Mouse (Mus musculus): ENCODE measurements around the gene Aggf1. TPM values are rescaled to one million over a fixed set of nuclear protein-coding genes. Genes with fewer than 3 reads are reported as not detected.

Aggf1 gene
- total and polyA plus RNA-seq, 2 experiments from 2014 or later, result 25.5 to 28.7 TPM

- peak overlapping the region; percentile 82 for H3K4me2 ChIP-seq (ENCODE audit: low read depth, low read length, poor library complexity, severe bottlenecking)
- DNase-seq (ENCODE audit: low spot score) (peak; percentile 88), ATAC-seq (ENCODE audit: low FRiP score) (peak; percentile 81)
- peak; percentile 72 for TF ChIP-seq CTCF (IDR thresholded peaks at IDR 0.05)
- no peaks in the 10 kb centered on the region for H3K36me3 ChIP-seq (ENCODE audit: insufficient read depth, low read length)
- H3K4me1 ChIP-seq (ENCODE audit: insufficient read depth, low read length), result peaks cover 13% of the 10 kb centered on the region
- no peaks in the 10 kb centered on the region for H3K9me3 ChIP-seq (ENCODE audit: low read length)
- peak overlapping the region; percentile 88 for H3K4me3 ChIP-seq (ENCODE audit: low read depth, low read length)
- 23% methylated on average over 15 of the region's 15 CpGs for whole genome bisulfite sequencing
- H3K9ac ChIP-seq (replicated peaks; ENCODE audit: low read length, poor library complexity, severe bottlenecking), result peak overlapping the region; percentile 100
- no peaks in the 10 kb centered on the region for H3K27me3 ChIP-seq (ENCODE audit: insufficient read depth, low read length)
- peak overlapping the region; percentile 98 for H3K27ac ChIP-seq (ENCODE audit: low read depth, low read length)
Observed at GRCm38 (mm10) chr13:95323950-95324625, 51.1 kb downstream of the Aggf1 start.

GRCm38 (mm10) chr13:95323400-95323799 lies 51.8 kb downstream of the Aggf1 start, which contains the start of gene Zbed3:
Gene Zbed3 (plus strand): TSS chr13:95323612.
- Histone ChIP-seq H3K27ac (ENCODE audit: low read depth, low read length) (peak within 1 kb of the TSS; percentile 98), H3K36me3 (ENCODE audit: insufficient read depth, low read length) (no peaks in the 10 kb centered on the region), H3K27me3 (ENCODE audit: insufficient read depth, low read length) (no peaks in the 10 kb centered on the region), H3K4me3 (ENCODE audit: low read depth, low read length) (peak within 1 kb of the TSS; percentile 88), H3K4me2 (ENCODE audit: low read depth, low read length, poor library complexity, severe bottlenecking) (peak within 1 kb of the TSS; percentile 82), H3K4me1 (ENCODE audit: insufficient read depth, low read length) (peaks cover 13% of the 10 kb centered on the region), H3K9ac (replicated peaks; ENCODE audit: low read length, poor library complexity, severe bottlenecking) (peak within 1 kb of the TSS; percentile 100), H3K9me3 (ENCODE audit: low read length) (no peaks in the 10 kb centered on the region)
- no peak for ATAC-seq (ENCODE audit: low FRiP score)
- DNase-seq (ENCODE audit: low spot score), result no peak
- 93% methylated on average over 6 of the region's 6 CpGs for WGBS
- TF ChIP-seq CTCF (IDR thresholded peaks at IDR 0.05), result no peak

- H3K4me2 ChIP-seq (ENCODE audit: low read depth, low read length, poor library complexity, severe bottlenecking), result no peak overlapping the region
- no peaks in the 10 kb centered on the region for H3K4me1 ChIP-seq (ENCODE audit: insufficient read depth, low read length)
- no peak overlapping the region for H3K27ac ChIP-seq (ENCODE audit: low read depth, low read length)
- H3K9me3 ChIP-seq (ENCODE audit: low read length), result no peaks in the 10 kb centered on the region
- no peak overlapping the region for H3K4me3 ChIP-seq (ENCODE audit: low read depth, low read length)
- TF ChIP-seq CTCF (IDR thresholded peaks at IDR 0.05), result no peak
- H3K27me3 ChIP-seq (ENCODE audit: insufficient read depth, low read length), result no peaks in the 10 kb centered on the region
- ATAC-seq (ENCODE audit: low FRiP score) (no peak), DNase-seq (ENCODE audit: low spot score) (no peak)
- whole genome bisulfite sequencing, result 64% methylated on average over 4 of the region's 4 CpGs
- H3K9ac ChIP-seq (replicated peaks; ENCODE audit: low read length, poor library complexity, severe bottlenecking), result no peak overlapping the region
- H3K36me3 ChIP-seq (ENCODE audit: insufficient read depth, low read length), result no peaks in the 10 kb centered on the region
Observed at GRCm38 (mm10) chr13:95320451-95320850, 54.7 kb downstream of the Aggf1 start.

- no peaks in the 10 kb centered on the region for H3K36me3 ChIP-seq (ENCODE audit: insufficient read depth, low read length)
- H3K4me1 ChIP-seq (ENCODE audit: insufficient read depth, low read length), result no peaks in the 10 kb centered on the region
- no peak overlapping the region for H3K4me2 ChIP-seq (ENCODE audit: low read depth, low read length, poor library complexity, severe bottlenecking)
- H3K27ac ChIP-seq (ENCODE audit: low read depth, low read length), result no peak overlapping the region
- no peak overlapping the region for H3K4me3 ChIP-seq (ENCODE audit: low read depth, low read length)
- ATAC-seq (ENCODE audit: low FRiP score), result no peak
- no peaks in the 10 kb centered on the region for H3K9me3 ChIP-seq (ENCODE audit: low read length)
- TF ChIP-seq CTCF (IDR thresholded peaks at IDR 0.05), result no peak
- H3K27me3 ChIP-seq (ENCODE audit: insufficient read depth, low read length), result no peaks in the 10 kb centered on the region
- DNase-seq (ENCODE audit: low spot score), result no peak
- WGBS, result 78% methylated on average over 6 of the region's 6 CpGs
- H3K9ac ChIP-seq (replicated peaks; ENCODE audit: low read length, poor library complexity, severe bottlenecking), result no peak overlapping the region
Observed at GRCm38 (mm10) chr13:95319153-95319552, 56.0 kb downstream of the Aggf1 start.

- no peak for TF ChIP-seq CTCF (IDR thresholded peaks at IDR 0.05)
- Histone ChIP-seq H3K27me3 (ENCODE audit: insufficient read depth, low read length) (no peaks in the 10 kb centered on the region), H3K4me3 (ENCODE audit: low read depth, low read length) (no peak overlapping the region), H3K4me2 (ENCODE audit: low read depth, low read length, poor library complexity, severe bottlenecking) (no peak overlapping the region), H3K9ac (replicated peaks; ENCODE audit: low read length, poor library complexity, severe bottlenecking) (no peak overlapping the region), H3K9me3 (ENCODE audit: low read length) (no peaks in the 10 kb centered on the region), H3K36me3 (ENCODE audit: insufficient read depth, low read length) (no peaks in the 10 kb centered on the region), H3K4me1 (ENCODE audit: insufficient read depth, low read length) (no peaks in the 10 kb centered on the region), H3K27ac (ENCODE audit: low read depth, low read length) (no peak overlapping the region)
- DNase-seq (ENCODE audit: low spot score) (peak; percentile 14), ATAC-seq (ENCODE audit: low FRiP score) (no peak)
- WGBS, result 52% methylated on average over 6 of the region's 6 CpGs
Observed at GRCm38 (mm10) chr13:95312016-95312415, 63.1 kb downstream of the Aggf1 start.

GRCm38 (mm10) chr13:95307100-95307655 lies 68.0 kb downstream of the Aggf1 start:
- Histone ChIP-seq H3K4me3 (ENCODE audit: low read depth, low read length) (no peak overlapping the region), H3K27me3 (ENCODE audit: insufficient read depth, low read length) (no peaks in the 10 kb centered on the region), H3K9me3 (ENCODE audit: low read length) (no peaks in the 10 kb centered on the region), H3K4me1 (ENCODE audit: insufficient read depth, low read length) (no peaks in the 10 kb centered on the region), H3K4me2 (ENCODE audit: low read depth, low read length, poor library complexity, severe bottlenecking) (no peak overlapping the region), H3K36me3 (ENCODE audit: insufficient read depth, low read length) (no peaks in the 10 kb centered on the region), H3K9ac (replicated peaks; ENCODE audit: low read length, poor library complexity, severe bottlenecking) (no peak overlapping the region), H3K27ac (ENCODE audit: low read depth, low read length) (no peak overlapping the region)
- DNase-seq (ENCODE audit: low spot score), result no peak
- ATAC-seq (ENCODE audit: low FRiP score), result no peak
- WGBS, result 81% methylated on average over 8 of the region's 8 CpGs
- 0 out of 2 replicates have a peak, but pooled peaks have one; percentile 8 for TF ChIP-seq CTCF (IDR thresholded peaks at IDR 0.05)

Data from midbrain, postnatal 0 days (tissue).